Mouse (Mus musculus) adrenal gland, postnatal 4 days (tissue): ENCODE results near the gene Dguok. TPM values are rescaled to one million over a fixed set of nuclear protein-coding genes. Genes with fewer than 3 reads are reported as not detected.
A peak's percentile ranks its signal among the peaks of the same experiment; 100 is the strongest.

Source experiments
- DNase-seq, 2 experiments: peaks; one replicate each; pipeline ENCODE4 v3.0.0; 2021 to 2022; ENCODE audit warnings: low spot score in 2 of 2, mixed read lengths in 2 of 2
- long read RNA-seq, 2 experiments: library from polyadenylated mRNA; stranded (forward); transcript quantifications; one replicate each; pipeline ENCODE4 v2.0.0; 2021
- total RNA-seq, 2 experiments: library from RNA; stranded (reverse); gene quantifications; 2 replicates each; pipeline ENCODE4 v1.2.3; 2021

The Dguok gene
- 10 to 100 TPM; 46.9 to 53.4 TPM for total RNA-seq
- long read RNA-seq, experiment 1, transcript Dguok-201 (7 exons, 1,107 nt), result major isoform, 49 of 76 reads
- long read RNA-seq, experiment 1, partial matches to known transcripts, result 21 of 76 reads
- long read RNA-seq, experiment 1, other reads (novel, unspliced or antisense), result 4 of 76 reads
- long read RNA-seq, experiment 2, transcript Dguok-201 (7 exons, 1,107 nt), result major isoform, 54 of 85 reads
- long read RNA-seq, experiment 2, partial matches to known transcripts, result 18 of 85 reads
- long read RNA-seq, experiment 2, other reads (novel, unspliced or antisense), result 10 of 85 reads

- DNase-seq, result peak; percentile 81 to 90
Measured at GRCm38 (mm10) chr6:83506258-83507167, at the start of gene Dguok. Dguok (minus strand) TSS chr6:83506969.

GRCm38 (mm10) chr6:83555972-83556371, 49.2 kb upstream of the Dguok start:
- no peak for DNase-seq

- DNase-seq, result no peak
Measured at GRCm38 (mm10) chr6:83548346-83548745, 41.6 kb upstream of the Dguok start.

- no peak for DNase-seq
Measured at GRCm38 (mm10) chr6:83545778-83546177, 39.0 kb upstream of the Dguok start.

GRCm38 (mm10) chr6:83541756-83542456, 35.1 kb upstream of the Dguok start:
- DNase-seq, result no peak

- no peak for DNase-seq
Measured at GRCm38 (mm10) chr6:83540017-83540416, 33.2 kb upstream of the Dguok start.

- no peak for DNase-seq
Measured at GRCm38 (mm10) chr6:83536795-83537059, 30.0 kb upstream of the Dguok start.

- no peak for DNase-seq
Measured at GRCm38 (mm10) chr6:83536028-83536794, 29.4 kb upstream of the Dguok start, which contains the start of gene Actg2. Actg2 (minus strand) TSS chr6:83536265.

- DNase-seq, result no peak
Measured at GRCm38 (mm10) chr6:83532608-83533007, 25.8 kb upstream of the Dguok start.

GRCm38 (mm10) chr6:83523194-83523593, 16.4 kb upstream of the Dguok start:
- DNase-seq, result no peak

- no peak for DNase-seq
Measured at GRCm38 (mm10) chr6:83521784-83522183, 15.0 kb upstream of the Dguok start.

- no peak for DNase-seq
Measured at GRCm38 (mm10) chr6:83518637-83519036, 11.9 kb upstream of the Dguok start.

- DNase-seq, result no peak
Measured at GRCm38 (mm10) chr6:83515172-83515571, 8.4 kb upstream of the Dguok start.

- peak in 1 of 2 experiments; percentile 24 for DNase-seq
Measured at GRCm38 (mm10) chr6:83512495-83512894, 5.7 kb upstream of the Dguok start.

- DNase-seq, result no peak
Measured at GRCm38 (mm10) chr6:83510210-83510609, 3.4 kb upstream of the Dguok start.

GRCm38 (mm10) chr6:83509442-83509841, 2.7 kb upstream of the Dguok start:
- DNase-seq, result peak in 1 of 2 experiments; percentile 28

- DNase-seq, result no peak
Measured at GRCm38 (mm10) chr6:83507168-83507546, 388 bp upstream of the Dguok start.

GRCm38 (mm10) chr6:83505554-83505953, 1.2 kb downstream of the Dguok start:
- DNase-seq, result no peak

- DNase-seq, result no peak
Measured at GRCm38 (mm10) chr6:83503361-83503760, 3.4 kb downstream of the Dguok start.

- no peak for DNase-seq
Measured at GRCm38 (mm10) chr6:83502656-83503055, 4.1 kb downstream of the Dguok start.
